Mouse (Mus musculus): ENCODE data around the gene Tcp10c.
"Not testable (repeated sequence)": the region's sequence is repeated elsewhere in the genome, so short reads cannot be mapped to it uniquely, and the experiment has no call there.

- TF ChIP-seq CTCF (IDR thresholded peaks at IDR 0.05), result peak; percentile 70
- TF ChIP-seq EP300 (IDR thresholded peaks at IDR 0.05), result not testable (repeated sequence)
Measured at GRCm38 (mm10) chr17:13336979-13337749, 17.2 kb upstream of the Tcp10c start.

All from lung, postnatal 0 days (tissue).